Mouse (Mus musculus): ENCODE results near the gene Taok1.
A peak's percentile ranks its signal among the peaks of the same experiment; 100 is the strongest.

The Taok1 gene

DNA sequence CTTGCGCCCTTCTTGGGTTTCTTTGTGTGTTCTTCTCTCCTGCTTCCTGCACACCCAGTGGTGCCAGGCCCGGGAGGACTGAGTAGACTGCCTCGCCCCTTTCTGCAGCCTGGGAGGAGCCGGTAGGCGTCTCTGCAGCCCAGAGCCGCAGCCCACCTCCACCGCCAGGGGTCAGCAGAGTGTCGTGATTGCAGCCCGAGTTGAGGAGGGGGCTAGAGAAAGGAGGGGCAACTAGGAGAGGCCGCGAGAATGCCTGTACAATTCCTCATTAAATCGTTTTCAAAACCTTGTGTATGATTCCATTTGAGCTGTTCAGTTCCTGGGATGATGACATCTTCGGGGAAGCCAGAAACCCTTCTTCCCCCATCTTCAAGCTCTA is 116.5 kb downstream of the Taok1 start:
- peak; percentile 85 to 89 for DNase-seq

DNA sequence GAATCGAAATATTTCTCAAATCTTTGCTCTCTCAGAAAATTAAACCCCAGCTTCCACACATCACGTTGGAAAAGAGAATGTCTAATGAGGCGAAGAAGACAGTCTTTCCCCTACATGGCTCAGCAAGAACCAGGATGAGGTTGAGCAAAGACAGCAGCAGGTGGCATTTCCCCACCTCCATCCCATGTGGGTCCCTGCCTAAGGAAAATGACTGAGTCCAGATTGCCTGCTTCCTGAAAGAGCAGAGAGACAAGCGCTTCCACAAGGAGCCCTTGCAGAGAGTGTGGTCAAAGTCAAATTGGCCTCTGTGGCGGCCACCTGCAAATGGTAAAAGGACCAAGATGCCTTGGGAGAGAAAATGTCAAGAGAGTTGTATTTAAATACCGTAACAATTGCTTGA is 117.2 kb downstream of the Taok1 start:
- DNase-seq = no peak

DNA sequence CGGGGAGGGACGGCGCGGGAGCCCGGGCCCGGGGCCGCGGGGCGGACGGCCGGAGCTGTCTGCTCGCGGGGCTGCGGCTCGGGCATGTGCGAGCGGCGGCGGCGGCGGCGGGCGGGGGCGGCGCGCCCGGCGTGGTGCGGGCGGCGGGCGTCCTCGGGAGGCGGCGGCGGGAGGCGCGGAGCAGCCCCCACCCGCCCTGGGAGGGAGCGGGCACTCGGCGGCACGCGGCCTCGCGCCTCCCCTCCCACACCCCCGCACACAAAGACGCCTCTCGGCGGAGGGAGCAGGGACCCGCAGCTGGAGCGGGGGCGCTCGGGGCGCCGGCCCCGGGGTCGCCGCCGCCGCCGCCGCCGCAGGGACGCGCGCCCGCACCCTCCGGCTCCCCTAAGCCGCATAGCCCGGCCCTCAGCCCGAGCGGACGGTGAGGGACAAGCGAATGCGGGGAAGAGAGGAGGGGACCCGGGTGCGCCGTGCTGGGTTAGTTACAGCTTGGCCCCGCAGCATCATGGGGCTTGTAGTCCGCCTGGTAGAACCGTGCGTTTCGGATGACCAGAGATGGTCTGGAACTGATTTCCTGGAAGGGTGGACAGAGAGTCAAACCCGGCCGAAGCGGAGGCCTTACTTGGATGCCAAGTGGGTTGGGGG is 117.9 kb downstream of the Taok1 start, which contains the start of gene Ankrd13b:
Gene Ankrd13b (minus strand): TSS at position 88 of the 645 bp plus-strand sequence.
- peak; percentile 83 to 85 for DNase-seq

DNA sequence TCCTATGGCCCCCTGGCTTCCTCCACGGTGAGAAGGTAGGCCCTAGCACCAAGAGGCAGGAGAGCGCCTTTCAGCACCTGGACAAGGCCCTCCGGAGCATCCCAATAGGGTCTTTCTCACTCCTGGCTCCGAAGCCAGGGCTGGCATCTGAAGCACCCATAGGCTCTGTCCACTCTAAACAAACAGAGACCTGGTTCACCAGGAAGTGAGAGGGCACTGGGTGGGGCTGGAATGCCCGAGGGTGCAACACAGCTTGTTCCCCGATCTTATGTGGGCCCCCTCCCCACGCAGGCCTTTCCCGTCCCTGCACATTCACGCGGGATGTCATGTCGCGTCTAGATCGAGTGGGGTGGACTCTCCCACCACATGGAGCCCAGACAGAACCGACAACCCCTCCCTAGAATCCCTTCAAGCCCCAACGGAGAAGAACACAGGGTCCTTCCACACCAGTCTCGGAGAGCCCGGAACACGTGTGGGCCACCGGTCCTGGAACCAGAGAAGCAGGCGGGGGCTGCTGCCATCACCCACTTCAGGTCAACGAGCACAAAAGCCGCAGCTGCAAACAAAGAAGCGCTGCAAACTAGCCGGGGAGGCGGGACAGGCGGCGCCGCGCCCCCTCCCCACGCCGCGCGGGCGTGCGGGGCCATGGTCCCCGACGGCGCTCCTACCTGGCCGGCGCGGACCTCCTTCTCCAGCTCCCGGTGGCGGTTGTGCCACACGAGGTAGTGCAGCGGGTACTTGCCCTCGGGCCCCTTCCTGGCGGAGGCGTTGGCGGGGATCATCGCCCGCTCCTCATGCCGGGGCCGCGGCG is 118.6 kb downstream of the Taok1 start:
- peak in 1 of 2 experiments; percentile 41 for DNase-seq

DNA sequence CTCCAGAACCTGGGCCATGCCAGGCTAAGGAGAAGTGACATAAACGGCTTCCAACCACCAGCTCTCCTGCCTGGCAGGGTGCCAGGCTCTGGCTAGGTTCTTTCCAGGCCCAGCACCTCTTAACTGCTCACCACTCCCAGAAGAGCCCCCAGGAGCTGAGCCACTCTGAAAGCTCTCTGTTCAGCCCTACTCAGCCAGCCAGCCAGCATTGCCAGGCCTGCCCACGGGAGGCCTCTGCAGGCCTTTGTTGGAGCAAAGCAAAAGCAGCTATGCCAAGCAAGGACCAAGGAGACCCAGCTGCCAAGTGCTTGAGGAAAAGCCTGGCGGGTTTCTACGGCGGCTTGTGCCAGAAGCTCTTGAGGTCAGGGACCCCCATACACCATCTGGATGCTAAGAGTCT is 120.8 kb downstream of the Taok1 start:
- peak; percentile 69 to 70 for DNase-seq

DNA sequence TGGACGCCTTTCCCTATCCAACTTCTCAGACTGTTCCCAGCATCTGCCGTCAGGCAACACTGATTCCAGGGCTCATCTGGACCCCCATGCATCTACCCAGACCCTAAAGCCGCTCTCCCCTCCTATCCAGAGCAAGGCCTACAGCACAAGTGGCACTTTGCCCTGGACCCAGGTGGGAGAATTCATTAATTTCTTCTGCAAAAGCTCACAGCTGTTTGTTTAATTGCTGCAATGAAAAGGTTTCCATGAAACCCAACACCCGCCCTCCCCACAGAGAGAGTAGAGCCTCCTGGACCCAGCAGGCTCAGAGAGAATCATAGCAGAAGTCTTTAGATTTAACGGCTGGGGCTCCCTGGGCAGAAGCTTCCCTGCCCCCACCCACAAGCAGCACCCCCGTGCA is 122.4 kb downstream of the Taok1 start:
- no peak for DNase-seq

DNA sequence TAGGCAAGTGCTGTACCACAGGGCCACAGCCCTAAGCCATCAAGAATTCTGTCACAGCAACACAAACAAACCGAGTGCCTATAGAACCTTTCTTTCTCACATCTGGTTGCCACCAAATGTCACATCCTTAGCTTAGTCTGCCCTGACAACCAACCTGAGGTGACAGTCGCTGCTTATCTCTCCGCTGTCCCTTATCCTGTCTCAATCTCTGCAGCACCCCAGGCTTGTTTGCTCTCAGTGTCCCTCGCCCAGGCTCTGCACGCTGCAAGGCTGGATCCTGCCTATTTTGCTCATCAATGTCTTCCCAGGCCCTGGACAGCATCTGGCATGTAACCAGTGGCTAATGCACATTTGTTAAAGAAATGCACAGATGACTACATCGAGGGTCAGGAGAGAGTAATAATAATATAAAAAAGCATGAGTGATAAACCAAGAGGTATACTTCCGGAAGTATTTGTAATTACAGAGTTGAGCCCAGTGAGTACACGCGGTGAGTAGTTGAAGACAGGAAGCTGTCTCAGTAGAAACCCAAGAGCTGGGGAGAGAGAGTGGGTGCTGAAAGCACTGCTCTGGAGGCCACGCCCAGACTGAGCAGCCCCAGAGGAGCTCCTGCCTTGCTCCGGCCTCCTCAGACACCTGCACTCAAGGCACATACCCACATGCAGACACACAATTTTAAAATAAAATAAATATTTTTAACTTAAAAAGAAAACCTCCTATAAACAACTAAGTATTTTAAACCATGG is 123.9 kb downstream of the Taok1 start:
- DNase-seq = no peak

DNA sequence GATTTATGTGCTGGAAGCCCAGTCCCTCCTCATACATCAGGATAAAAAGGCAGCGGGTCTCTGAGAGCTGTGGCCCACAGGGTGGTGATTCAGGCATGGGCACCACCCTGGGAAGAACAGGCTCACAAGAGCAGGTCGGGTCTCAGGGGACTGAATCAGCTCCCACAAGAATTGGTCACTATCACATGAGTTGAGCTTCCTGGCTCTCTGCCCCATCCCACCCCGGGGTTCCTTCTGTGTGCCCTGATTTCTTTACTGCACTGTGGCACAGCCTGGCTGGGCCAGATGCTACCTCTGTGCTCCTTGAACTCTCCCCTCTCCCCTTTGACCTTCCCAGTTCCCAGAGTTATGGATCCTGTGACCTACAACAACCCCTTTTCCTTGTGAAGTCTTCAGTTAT is 124.6 kb downstream of the Taok1 start:
- no peak for DNase-seq
